Mouse (Mus musculus): Measurements from ENCODE around the gene Tnfaip8l1. TPM values are rescaled to one million over a fixed set of nuclear protein-coding genes. Genes with fewer than 3 reads are reported as not detected.

Gene Tnfaip8l1
- polyA plus RNA-seq, 1 experiment from 2014 or later = 6.0 TPM

- Histone ChIP-seq H3K9me3 (peaks cover 5% of the 10 kb centered on the region; the same call in 1 of the 2 replicates), H3K36me3 (peaks cover 6% of the 10 kb centered on the region; the same call in 1 of the 2 replicates), H3K4me1 (peaks cover 12% of the 10 kb centered on the region), H3K27ac (no peak overlapping the region), H3K27me3 (ENCODE audit: insufficient read depth, poor library complexity, severe bottlenecking) (peaks cover 31% of the 10 kb centered on the region), H3K4me3 (no peak overlapping the region)
- DNase-seq (ENCODE audit: low spot score) = no peak
- 82% methylated on average over 15 of the region's 15 CpGs for WGBS
Observed at GRCm38 (mm10) chr17:56128246-56128645, 34.0 kb upstream of the Tnfaip8l1 start.

DNA sequence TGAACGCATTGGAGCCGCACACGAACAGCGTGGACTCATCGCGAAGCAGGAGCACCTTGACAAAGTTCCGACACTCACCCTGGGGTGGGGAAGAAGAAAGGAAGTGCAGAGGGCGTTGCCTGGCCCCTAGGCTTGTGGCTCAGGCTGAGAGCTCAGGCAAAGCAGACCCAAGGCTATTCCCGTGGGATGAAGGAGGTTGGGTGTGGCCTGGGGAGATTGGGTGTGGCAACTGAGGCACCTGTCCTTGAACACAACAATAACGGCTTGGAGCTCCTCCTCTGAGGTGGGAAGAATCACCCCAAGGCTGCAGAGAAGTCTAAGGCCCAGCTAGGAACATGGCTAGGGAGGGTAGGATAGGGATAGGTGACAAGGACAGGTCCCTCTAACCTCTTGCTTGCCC, 31.1 kb upstream of the Tnfaip8l1 start:
- H3K27me3 ChIP-seq (ENCODE audit: insufficient read depth, poor library complexity, severe bottlenecking) = peaks cover 15% of the 10 kb centered on the region
- no peak for DNase-seq (ENCODE audit: low spot score)
- WGBS = 92% methylated on average over 10 of the region's 10 CpGs
- H3K27ac ChIP-seq = no peak overlapping the region
- peaks cover 6% of the 10 kb centered on the region; the same call in 1 of the 2 replicates for H3K36me3 ChIP-seq
- no peak overlapping the region for H3K4me3 ChIP-seq
- H3K4me1 ChIP-seq = peaks cover 25% of the 10 kb centered on the region
- peaks cover 5% of the 10 kb centered on the region; the same call in 1 of the 2 replicates for H3K9me3 ChIP-seq

GRCm38 (mm10) chr17:56131814-56132213, 30.5 kb upstream of the Tnfaip8l1 start:
- DNase-seq (ENCODE audit: low spot score) = no peak
- peaks cover 5% of the 10 kb centered on the region; the same call in 1 of the 2 replicates for H3K9me3 ChIP-seq
- peaks cover 18% of the 10 kb centered on the region for H3K27me3 ChIP-seq (ENCODE audit: insufficient read depth, poor library complexity, severe bottlenecking)
- WGBS = 37% methylated on average over 7 of the region's 7 CpGs
- H3K36me3 ChIP-seq = peaks cover 6% of the 10 kb centered on the region; the same call in 1 of the 2 replicates
- peaks cover 25% of the 10 kb centered on the region for H3K4me1 ChIP-seq
- no peak overlapping the region for H3K4me3 ChIP-seq
- no peak overlapping the region for H3K27ac ChIP-seq

DNA sequence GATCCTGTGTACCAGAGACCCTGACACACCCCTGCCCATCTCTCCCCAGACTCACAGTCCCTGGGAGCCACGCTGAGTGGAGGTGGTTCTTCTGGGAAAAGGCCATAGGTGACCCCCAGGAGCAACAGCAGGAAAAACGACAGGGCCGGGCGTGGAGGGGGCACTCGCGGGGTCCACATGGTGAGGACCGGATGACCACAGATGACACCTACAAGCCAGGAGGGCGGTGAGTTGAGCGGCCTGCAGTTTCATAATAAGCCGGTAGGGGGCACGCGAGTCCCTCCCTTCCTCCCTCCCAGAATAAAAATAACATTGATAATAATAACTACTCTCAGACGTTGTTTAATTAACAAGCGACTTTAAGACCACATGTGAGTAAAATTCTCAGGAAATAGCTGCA, 29.6 kb upstream of the Tnfaip8l1 start:
- Histone ChIP-seq H3K36me3 (peaks cover 6% of the 10 kb centered on the region; the same call in 1 of the 2 replicates), H3K9me3 (peaks cover 5% of the 10 kb centered on the region; the same call in 1 of the 2 replicates), H3K27ac (no peak overlapping the region), H3K27me3 (ENCODE audit: insufficient read depth, poor library complexity, severe bottlenecking) (peaks cover 26% of the 10 kb centered on the region), H3K4me1 (peaks cover 25% of the 10 kb centered on the region), H3K4me3 (0 out of 2 replicates have a peak overlapping the region, but pooled peaks have one; percentile 15)
- 6% methylated on average over 14 of the region's 14 CpGs for WGBS
- DNase-seq (ENCODE audit: low spot score) = no peak

GRCm38 (mm10) chr17:56133457-56134363, 28.6 kb upstream of the Tnfaip8l1 start:
- Histone ChIP-seq H3K27me3 (ENCODE audit: insufficient read depth, poor library complexity, severe bottlenecking) (peaks cover 35% of the 10 kb centered on the region), H3K9me3 (peaks cover 5% of the 10 kb centered on the region; the same call in 1 of the 2 replicates), H3K4me1 (peaks cover 32% of the 10 kb centered on the region), H3K4me3 (peak overlapping the region; percentile 57), H3K36me3 (peaks cover 6% of the 10 kb centered on the region; the same call in 1 of the 2 replicates), H3K27ac (peak overlapping the region; percentile 59)
- 18% methylated on average over 19 of the region's 21 CpGs for WGBS
- DNase-seq (ENCODE audit: low spot score) = no peak

- H3K9me3 ChIP-seq = peaks cover 5% of the 10 kb centered on the region; the same call in 1 of the 2 replicates
- no peak for DNase-seq (ENCODE audit: low spot score)
- peaks cover 36% of the 10 kb centered on the region for H3K4me1 ChIP-seq
- peak overlapping the region; percentile 59 for H3K27ac ChIP-seq
- H3K4me3 ChIP-seq = peak overlapping the region; percentile 57
- H3K36me3 ChIP-seq = peaks cover 6% of the 10 kb centered on the region; the same call in 1 of the 2 replicates
- H3K27me3 ChIP-seq (ENCODE audit: insufficient read depth, poor library complexity, severe bottlenecking) = peaks cover 44% of the 10 kb centered on the region
- WGBS = 2% methylated on average over 27 of the region's 27 CpGs
Observed at GRCm38 (mm10) chr17:56134463-56134971, 27.8 kb upstream of the Tnfaip8l1 start.

DNA sequence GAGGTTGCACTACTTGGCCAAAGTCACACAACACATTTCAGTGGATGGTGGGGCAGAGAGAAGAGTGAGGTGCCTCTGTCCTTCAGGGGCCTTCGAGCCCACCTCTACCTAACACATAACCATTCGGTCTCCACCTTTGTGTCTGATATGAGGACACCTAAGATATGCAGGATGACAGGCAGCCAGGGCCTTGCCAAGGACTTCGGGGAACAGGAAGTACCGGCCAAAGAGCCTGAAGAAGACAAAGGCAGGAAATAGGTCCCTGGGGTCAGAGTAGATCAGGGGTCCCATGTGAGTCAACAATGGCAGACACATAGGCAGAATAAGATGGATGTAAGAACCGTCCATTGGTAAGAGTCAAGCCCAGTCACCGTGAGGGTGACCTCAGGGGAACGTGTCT, 25.7 kb upstream of the Tnfaip8l1 start:
- 67% methylated on average over 7 of the region's 7 CpGs for WGBS
- H3K4me1 ChIP-seq = peaks cover 52% of the 10 kb centered on the region
- no peak overlapping the region for H3K4me3 ChIP-seq
- DNase-seq (ENCODE audit: low spot score) = no peak
- H3K27ac ChIP-seq = no peak overlapping the region
- H3K36me3 ChIP-seq = no peaks in the 10 kb centered on the region
- H3K27me3 ChIP-seq (ENCODE audit: insufficient read depth, poor library complexity, severe bottlenecking) = peaks cover 64% of the 10 kb centered on the region
- H3K9me3 ChIP-seq = 0 out of 2 replicates have a peak, but pooled peaks cover under 1% of the 10 kb centered on the region

DNA sequence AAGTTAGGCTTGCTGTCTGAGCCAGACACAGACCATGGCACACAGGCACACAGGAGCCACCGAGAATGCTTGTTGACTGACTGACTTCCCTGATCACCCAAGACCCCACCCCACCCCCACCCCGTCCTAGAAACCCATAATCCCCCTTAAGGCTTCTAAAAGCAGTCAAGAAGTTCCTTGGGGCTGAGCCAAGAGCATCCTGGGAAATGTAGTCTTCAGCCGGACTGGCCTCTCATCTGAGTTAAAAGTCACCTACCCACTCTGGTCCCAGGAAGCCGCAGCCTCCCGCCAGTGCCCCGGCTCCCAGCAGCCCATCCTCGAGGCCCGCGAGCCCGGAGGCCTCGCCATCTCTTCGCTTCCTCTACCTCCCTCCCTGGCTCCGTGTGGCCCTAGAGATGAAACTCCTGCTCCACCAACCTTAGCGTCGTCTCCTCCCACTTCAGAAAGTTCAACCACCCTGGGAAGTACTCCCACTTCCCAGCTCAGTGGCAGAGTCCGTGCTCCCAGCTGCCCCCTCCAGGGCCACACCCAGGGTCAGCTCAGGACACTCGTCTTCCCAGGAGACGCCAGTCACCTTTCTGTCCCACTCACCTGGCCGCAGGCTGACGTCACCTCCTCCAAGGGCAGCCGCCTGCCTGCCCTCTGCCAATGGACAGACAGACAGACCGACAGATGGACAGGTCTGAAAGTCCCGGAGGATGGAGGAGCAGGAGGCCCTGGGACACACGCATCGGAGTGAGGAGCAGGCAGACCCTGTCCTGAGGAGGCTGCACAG, 24.3 kb upstream of the Tnfaip8l1 start:
- H3K36me3 ChIP-seq = no peaks in the 10 kb centered on the region
- H3K27me3 ChIP-seq (ENCODE audit: insufficient read depth, poor library complexity, severe bottlenecking) = peaks cover 79% of the 10 kb centered on the region
- 16% methylated on average over 25 of the region's 25 CpGs for WGBS
- H3K4me1 ChIP-seq = peaks cover 64% of the 10 kb centered on the region
- H3K4me3 ChIP-seq = 0 out of 2 replicates have a peak overlapping the region, but pooled peaks have one; percentile 22
- H3K27ac ChIP-seq = no peak overlapping the region
- no peak for DNase-seq (ENCODE audit: low spot score)
- no peaks in the 10 kb centered on the region for H3K9me3 ChIP-seq

DNA sequence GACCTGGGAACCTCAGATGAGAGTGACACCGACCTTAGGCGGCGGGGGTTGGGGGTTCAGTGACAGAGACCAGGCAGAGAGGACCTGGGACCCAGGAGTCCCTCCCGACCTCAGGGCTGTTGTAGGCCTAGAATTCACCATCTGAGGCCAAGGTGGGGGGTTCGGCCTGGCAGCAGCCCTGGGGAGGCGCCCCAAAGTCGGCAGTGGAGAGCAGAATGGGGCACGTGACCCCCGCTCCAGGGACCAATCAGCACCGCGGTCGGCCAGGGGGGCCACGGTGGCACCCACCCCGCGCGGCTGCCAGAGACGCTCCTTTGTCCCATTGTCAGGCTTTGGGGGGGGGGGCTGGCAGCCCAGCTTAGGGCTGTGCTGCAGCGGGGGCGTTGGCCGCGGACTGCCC, 22.9 kb upstream of the Tnfaip8l1 start:
- Histone ChIP-seq H3K27ac (no peak overlapping the region), H3K36me3 (no peaks in the 10 kb centered on the region), H3K4me3 (peak overlapping the region; percentile 74), H3K4me1 (peaks cover 51% of the 10 kb centered on the region), H3K9me3 (no peaks in the 10 kb centered on the region), H3K27me3 (ENCODE audit: insufficient read depth, poor library complexity, severe bottlenecking) (peaks cover 92% of the 10 kb centered on the region)
- DNase-seq (ENCODE audit: low spot score) = no peak
- 14% methylated on average over 10 of the region's 21 CpGs for WGBS

DNA sequence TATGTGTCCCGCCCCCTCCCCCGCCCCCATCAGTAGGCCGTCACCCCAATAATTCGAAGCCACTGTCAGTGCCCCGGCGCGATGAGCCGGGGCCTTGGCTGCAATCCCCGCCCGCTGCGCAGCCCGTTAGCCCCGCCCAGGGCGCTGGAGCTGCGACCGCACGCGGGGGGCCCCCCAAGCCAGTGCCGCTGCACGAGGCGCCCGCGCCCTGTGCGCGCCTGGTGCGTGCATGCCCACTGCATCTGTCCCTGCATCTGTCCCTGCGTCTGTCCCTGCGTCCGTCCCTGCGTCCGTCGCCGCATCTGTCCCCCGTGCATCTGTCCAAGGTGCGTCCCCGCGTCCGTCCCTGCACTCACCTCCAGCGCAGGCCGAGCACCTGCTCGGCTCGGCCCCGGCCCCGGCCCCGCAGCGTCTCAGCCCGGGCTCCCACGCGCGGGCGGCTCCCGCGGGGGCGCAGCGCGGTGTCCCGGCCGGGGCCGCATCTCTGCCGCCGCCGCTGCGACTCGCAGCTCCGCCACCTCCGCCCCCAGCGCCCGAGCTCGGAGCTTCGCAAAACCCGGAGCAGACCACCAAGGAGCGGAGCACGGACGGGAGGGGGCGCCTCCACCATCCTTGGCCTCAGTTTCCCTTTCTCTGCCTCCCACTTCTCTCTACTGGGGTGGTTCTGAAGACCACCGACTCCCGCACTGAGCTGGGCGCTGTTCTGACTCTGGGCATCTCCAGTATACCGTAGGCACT, 22.2 kb upstream of the Tnfaip8l1 start, which contains the start of gene Sema6b:
Gene Sema6b, minus strand, starts transcription at position 486 of the 738 bp plus-strand sequence.
- DNase-seq (ENCODE audit: low spot score) = no peak
- peaks cover 44% of the 10 kb centered on the region for H3K4me1 ChIP-seq
- under 1% methylated on average over 79 of the region's 79 CpGs for WGBS
- H3K27ac ChIP-seq = no peak within 1 kb of the TSS
- H3K9me3 ChIP-seq = no peaks in the 10 kb centered on the region
- peak within 1 kb of the TSS; percentile 74 for H3K4me3 ChIP-seq
- H3K36me3 ChIP-seq = no peaks in the 10 kb centered on the region
- H3K27me3 ChIP-seq (ENCODE audit: insufficient read depth, poor library complexity, severe bottlenecking) = peaks cover 98% of the 10 kb centered on the region

- peaks cover 43% of the 10 kb centered on the region for H3K4me1 ChIP-seq
- H3K27me3 ChIP-seq (ENCODE audit: insufficient read depth, poor library complexity, severe bottlenecking) = peaks cover 98% of the 10 kb centered on the region
- no peak for DNase-seq (ENCODE audit: low spot score)
- under 1% methylated on average over 39 of the region's 47 CpGs for WGBS
- H3K36me3 ChIP-seq = no peaks in the 10 kb centered on the region
- no peaks in the 10 kb centered on the region for H3K9me3 ChIP-seq
- peak overlapping the region; percentile 48 for H3K4me3 ChIP-seq
- peak overlapping the region; percentile 43; the same call in 1 of the 2 replicates for H3K27ac ChIP-seq
Observed at GRCm38 (mm10) chr17:56141702-56142605, 20.3 kb upstream of the Tnfaip8l1 start.
